Mouse (Mus musculus) testis, adult 2 months (tissue): Measurements from ENCODE around the gene Rhob.

Experiments used
- CTCF ChIP-seq: fragments of 200-500 bp; IDR thresholded peaks from 2 replicates; pipeline ENCODE4 v1.5.1; 2012; ENCODE audit warnings: low read depth, mild to moderate bottlenecking, inconsistent platforms, low read length, moderate library complexity; ENCODE audit not compliant: control insufficient read depth, insufficient read depth, insufficient replicate concordance
- POLR2A ChIP-seq: fragments of 200-500 bp; IDR thresholded peaks from 2 replicates; pipeline ENCODE4 v1.6.1; 2012; ENCODE audit warnings: low read depth, mild to moderate bottlenecking, inconsistent platforms, low read length, moderate library complexity; ENCODE audit not compliant: control insufficient read depth

DNA sequence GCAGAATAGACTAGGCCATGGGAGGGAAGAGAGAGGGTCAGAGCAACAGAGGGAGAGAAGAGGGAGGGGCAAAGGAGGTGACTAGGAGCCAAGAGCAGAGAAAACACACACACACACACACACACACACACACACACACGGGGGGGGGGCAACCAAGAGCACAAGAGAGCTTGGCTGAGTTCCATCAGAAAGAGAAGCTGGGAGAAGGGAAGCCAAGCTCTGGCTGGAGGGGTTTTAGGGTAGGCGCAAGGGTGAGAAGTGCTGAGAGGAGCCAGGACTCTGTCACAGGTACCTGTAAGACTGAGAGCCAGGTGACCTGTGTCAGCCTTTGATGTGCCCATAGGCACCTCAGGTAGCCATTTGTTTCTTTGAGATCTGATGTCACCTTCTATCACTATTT lies 22.9 kb upstream of the Rhob start:
- TF ChIP-seq CTCF: no peak
- no peak for TF ChIP-seq POLR2A
